Mouse (Mus musculus): ENCODE data around the gene Prkcb. TPM values are rescaled to one million over a fixed set of nuclear protein-coding genes. Genes with fewer than 3 reads are reported as not detected.

Prkcb gene
- polyA plus RNA-seq, 1 experiment from 2014 or later, result 9.9 TPM

- peaks cover 11% of the 10 kb centered on the region; the same call in 1 of the 2 replicates for H3K4me1 ChIP-seq (replicated peaks)
- no peak overlapping the region for H3K27ac ChIP-seq
- DNase-seq (ENCODE audit: low spot score), result no peak
- H3K27me3 ChIP-seq (ENCODE audit: insufficient read depth, poor library complexity, severe bottlenecking), result no peaks in the 10 kb centered on the region
- 90% methylated on average over 12 of the region's 12 CpGs for WGBS
- no peak overlapping the region for H3K4me3 ChIP-seq
- H3K36me3 ChIP-seq, result no peaks in the 10 kb centered on the region
- H3K9me3 ChIP-seq, result no peaks in the 10 kb centered on the region
Measured at GRCm38 (mm10) chr7:122313690-122314477, 25.3 kb downstream of the Prkcb start.

DNA sequence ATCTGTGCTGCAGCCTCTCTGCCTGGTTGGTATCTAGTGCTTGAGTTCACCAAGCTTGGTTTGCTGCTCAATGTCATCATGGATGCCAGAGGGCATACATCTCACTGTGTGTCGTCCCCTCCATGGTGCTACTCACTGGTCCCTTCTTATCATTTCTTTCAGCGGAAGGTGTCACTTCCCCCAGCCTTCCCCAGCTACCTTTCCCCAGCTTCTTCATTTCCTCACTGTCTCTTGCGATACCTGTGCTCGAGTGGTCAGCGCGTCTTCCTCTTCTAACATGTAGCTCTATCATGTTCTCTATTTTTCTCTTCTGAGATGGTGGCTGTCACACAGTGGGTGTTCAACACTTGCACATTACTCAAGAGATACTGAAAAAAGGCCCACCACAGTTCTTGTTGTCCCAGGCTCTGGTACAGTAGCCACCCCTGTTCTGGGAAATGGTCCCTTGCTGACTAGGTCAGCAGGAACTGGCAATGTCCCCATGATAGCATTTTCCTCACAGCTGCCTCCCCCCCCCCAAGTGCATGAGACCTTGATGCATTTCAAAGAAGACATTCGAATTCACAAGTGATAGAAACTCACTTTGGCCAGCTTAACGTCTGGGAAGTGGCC is 27.3 kb downstream of the Prkcb start:
- Histone ChIP-seq H3K27ac (no peak overlapping the region), H3K4me3 (no peak overlapping the region), H3K9me3 (no peaks in the 10 kb centered on the region), H3K36me3 (no peaks in the 10 kb centered on the region), H3K27me3 (ENCODE audit: insufficient read depth, poor library complexity, severe bottlenecking) (no peaks in the 10 kb centered on the region), H3K4me1 (replicated peaks) (peaks cover 11% of the 10 kb centered on the region; the same call in 1 of the 2 replicates)
- no peak for DNase-seq (ENCODE audit: low spot score)
- 89% methylated on average over 8 of the region's 8 CpGs for WGBS

DNA sequence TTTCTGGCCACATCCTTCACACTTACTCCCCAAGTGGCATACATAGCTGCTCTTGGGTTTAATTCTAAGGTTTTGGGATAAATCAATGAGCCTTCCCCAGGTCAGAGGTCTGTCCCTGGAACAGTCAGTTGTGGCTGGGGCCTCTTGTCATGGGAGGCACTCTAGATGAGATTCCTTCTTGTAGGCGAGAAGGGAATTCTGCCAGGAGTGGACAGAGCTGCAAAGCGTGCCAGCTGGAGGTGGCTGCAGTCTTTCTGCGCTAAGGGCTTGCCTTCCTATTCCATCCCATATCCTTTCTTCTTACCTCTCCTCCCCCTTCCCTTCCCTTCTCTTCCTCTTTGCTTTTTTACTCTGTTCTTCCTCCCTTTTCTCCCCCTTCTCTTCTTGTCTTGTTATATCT is 28.1 kb downstream of the Prkcb start:
- H3K27ac ChIP-seq, result no peak overlapping the region
- H3K9me3 ChIP-seq, result 0 out of 2 replicates have a peak, but pooled peaks cover 3% of the 10 kb centered on the region
- peaks cover 11% of the 10 kb centered on the region; the same call in 1 of the 2 replicates for H3K4me1 ChIP-seq (replicated peaks)
- WGBS, result 79% methylated on average over 3 of the region's 3 CpGs
- H3K36me3 ChIP-seq, result no peaks in the 10 kb centered on the region
- no peak for DNase-seq (ENCODE audit: low spot score)
- H3K27me3 ChIP-seq (ENCODE audit: insufficient read depth, poor library complexity, severe bottlenecking), result no peaks in the 10 kb centered on the region
- no peak overlapping the region for H3K4me3 ChIP-seq

- Histone ChIP-seq H3K36me3 (no peaks in the 10 kb centered on the region), H3K9me3 (0 out of 2 replicates have a peak, but pooled peaks cover 3% of the 10 kb centered on the region), H3K4me3 (no peak overlapping the region), H3K27me3 (ENCODE audit: insufficient read depth, poor library complexity, severe bottlenecking) (no peaks in the 10 kb centered on the region), H3K4me1 (replicated peaks) (peaks cover 5% of the 10 kb centered on the region; the same call in 1 of the 2 replicates), H3K27ac (no peak overlapping the region)
- no peak for DNase-seq (ENCODE audit: low spot score)
Measured at GRCm38 (mm10) chr7:122317485-122317884, 28.9 kb downstream of the Prkcb start.

GRCm38 (mm10) chr7:122319566-122319965 is 31.0 kb downstream of the Prkcb start:
- no peaks in the 10 kb centered on the region for H3K36me3 ChIP-seq
- H3K9me3 ChIP-seq, result 0 out of 2 replicates have a peak, but pooled peaks cover 3% of the 10 kb centered on the region
- no peak for DNase-seq (ENCODE audit: low spot score)
- no peak overlapping the region for H3K4me3 ChIP-seq
- no peak overlapping the region for H3K27ac ChIP-seq
- H3K4me1 ChIP-seq (replicated peaks), result no peaks in the 10 kb centered on the region
- H3K27me3 ChIP-seq (ENCODE audit: insufficient read depth, poor library complexity, severe bottlenecking), result no peaks in the 10 kb centered on the region
- whole genome bisulfite sequencing, result 88% methylated on average over 9 of the region's 9 CpGs

DNA sequence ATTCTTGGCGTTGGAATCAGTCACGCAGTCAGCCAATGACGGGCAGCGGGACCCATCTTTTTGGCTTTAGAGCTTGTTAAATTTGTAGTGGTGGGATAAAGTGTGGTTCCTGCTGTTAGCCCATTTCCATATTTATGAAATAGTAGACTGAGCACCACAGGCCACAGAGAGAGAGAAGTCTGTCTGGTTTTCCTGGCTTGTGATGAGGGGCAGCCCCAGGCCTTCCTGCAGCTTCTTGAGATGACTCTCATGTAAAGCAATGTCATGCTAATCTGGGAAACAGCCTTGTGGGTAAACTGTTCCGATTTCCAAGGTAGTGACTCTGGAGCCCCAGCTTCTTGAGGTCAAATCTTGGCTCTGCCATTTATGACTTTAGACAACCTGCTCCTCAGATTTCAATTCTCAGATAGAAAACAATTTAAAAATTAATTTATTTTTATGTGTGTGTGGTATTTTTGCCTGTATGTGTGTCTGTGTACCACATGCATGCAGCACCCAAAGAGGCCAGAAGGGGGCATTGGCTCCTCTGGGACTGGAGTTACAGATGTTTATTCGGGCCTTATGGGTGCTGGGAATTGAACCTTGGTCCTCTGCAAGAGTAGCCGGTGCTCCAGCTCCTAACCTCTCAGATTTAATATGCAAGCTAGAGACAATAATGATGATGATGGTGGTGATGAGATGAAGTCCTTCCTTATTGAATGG is 32.4 kb downstream of the Prkcb start:
- WGBS, result 93% methylated on average over 7 of the region's 7 CpGs
- Histone ChIP-seq H3K4me1 (replicated peaks) (no peaks in the 10 kb centered on the region), H3K27me3 (ENCODE audit: insufficient read depth, poor library complexity, severe bottlenecking) (no peaks in the 10 kb centered on the region), H3K9me3 (0 out of 2 replicates have a peak, but pooled peaks cover 3% of the 10 kb centered on the region), H3K27ac (no peak overlapping the region), H3K4me3 (no peak overlapping the region), H3K36me3 (no peaks in the 10 kb centered on the region)
- no peak for DNase-seq (ENCODE audit: low spot score)

DNA sequence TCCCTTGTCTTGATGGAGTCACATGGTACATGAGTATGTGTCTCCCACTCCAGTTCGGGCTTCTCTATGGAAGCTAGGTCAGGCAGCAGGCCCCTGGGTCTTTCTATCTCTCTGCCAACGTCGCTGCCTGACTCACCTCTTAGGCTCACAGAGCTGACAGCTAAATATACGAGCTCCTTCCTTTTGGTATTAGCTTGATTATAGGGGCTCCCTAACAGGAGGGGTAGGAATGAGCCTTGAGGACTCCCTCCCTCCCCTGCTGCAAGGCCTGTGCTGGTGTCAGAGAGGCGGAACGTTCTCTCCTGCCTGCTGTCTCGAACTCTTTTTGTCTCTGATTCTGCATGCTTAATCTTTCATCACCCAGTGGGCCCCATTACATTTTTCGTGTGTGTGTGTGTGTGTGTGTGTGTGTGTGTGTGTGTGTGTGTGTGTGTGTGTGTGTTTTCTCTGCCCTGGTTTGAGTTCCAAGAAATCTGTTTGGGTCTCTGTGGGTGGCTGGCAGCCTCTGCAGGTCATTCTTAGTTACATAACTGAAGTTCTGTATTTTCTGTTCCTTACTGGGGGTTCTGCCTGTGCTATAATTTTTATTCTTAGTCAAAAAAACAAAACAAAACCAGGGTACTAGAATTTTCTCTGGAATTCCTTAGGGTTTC is 33.6 kb downstream of the Prkcb start:
- no peaks in the 10 kb centered on the region for H3K4me1 ChIP-seq (replicated peaks)
- WGBS, result 78% methylated on average over 8 of the region's 8 CpGs
- 0 out of 2 replicates have a peak, but pooled peaks cover 3% of the 10 kb centered on the region for H3K9me3 ChIP-seq
- no peak overlapping the region for H3K27ac ChIP-seq
- no peak for DNase-seq (ENCODE audit: low spot score)
- H3K36me3 ChIP-seq, result no peaks in the 10 kb centered on the region
- no peaks in the 10 kb centered on the region for H3K27me3 ChIP-seq (ENCODE audit: insufficient read depth, poor library complexity, severe bottlenecking)
- no peak overlapping the region for H3K4me3 ChIP-seq

DNA sequence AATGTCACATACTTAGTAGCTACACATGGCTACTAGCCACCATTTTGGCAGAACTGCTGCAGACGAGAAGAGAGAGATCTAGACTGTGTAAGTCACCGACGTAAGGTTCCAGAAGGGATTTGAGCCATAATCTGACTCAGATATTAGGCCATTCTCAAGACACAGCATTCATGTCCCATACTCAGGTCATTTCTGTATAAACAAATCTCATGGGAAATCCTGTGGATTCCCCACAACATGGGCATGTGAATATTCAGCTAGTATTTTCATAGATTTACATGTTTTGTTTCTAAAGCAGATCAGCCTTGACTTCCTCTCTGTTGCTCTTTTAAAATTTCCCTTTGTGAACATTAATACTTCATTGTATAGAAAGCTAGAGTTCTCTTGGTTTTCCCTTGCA is 39.4 kb downstream of the Prkcb start:
- no peaks in the 10 kb centered on the region for H3K27me3 ChIP-seq (ENCODE audit: insufficient read depth, poor library complexity, severe bottlenecking)
- H3K36me3 ChIP-seq, result no peaks in the 10 kb centered on the region
- H3K9me3 ChIP-seq, result no peaks in the 10 kb centered on the region
- WGBS, result 93% methylated on average over 3 of the region's 3 CpGs
- H3K4me1 ChIP-seq (replicated peaks), result no peaks in the 10 kb centered on the region
- no peak overlapping the region for H3K4me3 ChIP-seq
- no peak overlapping the region for H3K27ac ChIP-seq
- no peak for DNase-seq (ENCODE audit: low spot score)

DNA sequence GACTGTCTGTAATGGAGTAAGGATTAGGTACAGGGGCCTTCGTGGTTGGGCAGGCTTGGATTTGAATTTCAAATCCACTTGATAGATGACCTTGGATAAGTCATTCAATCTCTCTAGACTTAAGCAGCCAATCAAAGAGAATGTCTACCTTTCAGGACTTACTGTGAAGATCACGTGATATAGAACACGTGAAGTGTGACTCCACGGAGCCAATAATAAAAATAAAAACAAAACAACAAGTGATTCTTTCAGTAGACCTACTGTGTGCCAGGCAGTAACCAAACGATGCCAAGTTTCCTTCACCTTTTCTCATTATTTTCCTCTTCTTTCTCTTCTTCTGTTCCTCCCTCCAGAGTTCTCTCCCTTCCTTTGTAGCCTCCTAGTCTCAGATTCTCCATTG is 39.9 kb downstream of the Prkcb start:
- DNase-seq (ENCODE audit: low spot score), result no peak
- Histone ChIP-seq H3K27me3 (ENCODE audit: insufficient read depth, poor library complexity, severe bottlenecking) (no peaks in the 10 kb centered on the region), H3K4me1 (replicated peaks) (no peaks in the 10 kb centered on the region), H3K36me3 (no peaks in the 10 kb centered on the region), H3K9me3 (no peaks in the 10 kb centered on the region), H3K4me3 (no peak overlapping the region), H3K27ac (no peak overlapping the region)
- WGBS, result 87% methylated on average over 5 of the region's 5 CpGs

DNA sequence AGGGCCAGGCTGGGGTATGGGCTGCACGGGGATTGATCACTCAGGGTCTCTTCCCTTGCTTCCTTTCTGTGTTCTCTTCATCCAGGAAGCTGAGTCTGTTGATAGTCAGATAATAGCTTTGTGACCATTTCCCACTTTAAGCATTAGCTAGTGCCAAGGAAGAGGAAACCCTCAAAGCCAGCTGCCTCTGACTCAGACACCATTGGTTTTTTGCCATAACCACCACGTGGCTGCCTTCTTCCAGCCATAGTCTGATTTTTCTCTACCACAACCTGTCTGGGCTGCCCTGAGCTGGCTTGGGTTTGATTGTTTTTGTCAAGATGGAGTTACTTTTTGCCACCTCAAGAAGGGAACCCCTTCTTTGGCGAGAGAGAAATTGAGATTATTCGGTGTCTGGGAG is 41.0 kb downstream of the Prkcb start:
- Histone ChIP-seq H3K27me3 (ENCODE audit: insufficient read depth, poor library complexity, severe bottlenecking) (no peaks in the 10 kb centered on the region), H3K4me3 (no peak overlapping the region), H3K4me1 (replicated peaks) (no peaks in the 10 kb centered on the region), H3K27ac (no peak overlapping the region), H3K9me3 (no peaks in the 10 kb centered on the region), H3K36me3 (no peaks in the 10 kb centered on the region)
- DNase-seq (ENCODE audit: low spot score), result no peak
- 83% methylated on average over 4 of the region's 4 CpGs for WGBS

DNA sequence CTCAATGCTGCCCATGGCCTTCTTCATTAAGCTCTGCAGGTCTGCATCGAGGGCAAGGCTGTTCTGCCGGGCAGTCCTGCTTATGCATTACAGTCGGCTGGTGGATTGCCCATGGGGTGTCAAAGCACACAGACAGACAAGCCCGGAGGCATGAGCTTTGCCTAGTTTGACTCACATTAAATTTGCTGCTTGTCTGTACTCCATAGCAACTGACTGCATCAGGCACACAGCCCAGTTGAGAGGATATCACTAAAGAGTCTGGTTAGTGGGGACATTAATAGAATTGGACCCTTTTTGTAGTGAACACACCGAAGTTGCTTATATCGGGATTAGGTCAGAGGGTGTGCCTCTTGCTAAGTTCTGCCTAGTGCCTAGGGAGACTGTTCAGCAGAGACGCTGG is 45.1 kb downstream of the Prkcb start:
- H3K36me3 ChIP-seq, result no peaks in the 10 kb centered on the region
- H3K4me1 ChIP-seq (replicated peaks), result no peaks in the 10 kb centered on the region
- DNase-seq (ENCODE audit: low spot score), result no peak
- H3K9me3 ChIP-seq, result no peaks in the 10 kb centered on the region
- WGBS, result 87% methylated on average over 7 of the region's 7 CpGs
- no peaks in the 10 kb centered on the region for H3K27me3 ChIP-seq (ENCODE audit: insufficient read depth, poor library complexity, severe bottlenecking)
- H3K27ac ChIP-seq, result no peak overlapping the region
- H3K4me3 ChIP-seq, result no peak overlapping the region

DNA sequence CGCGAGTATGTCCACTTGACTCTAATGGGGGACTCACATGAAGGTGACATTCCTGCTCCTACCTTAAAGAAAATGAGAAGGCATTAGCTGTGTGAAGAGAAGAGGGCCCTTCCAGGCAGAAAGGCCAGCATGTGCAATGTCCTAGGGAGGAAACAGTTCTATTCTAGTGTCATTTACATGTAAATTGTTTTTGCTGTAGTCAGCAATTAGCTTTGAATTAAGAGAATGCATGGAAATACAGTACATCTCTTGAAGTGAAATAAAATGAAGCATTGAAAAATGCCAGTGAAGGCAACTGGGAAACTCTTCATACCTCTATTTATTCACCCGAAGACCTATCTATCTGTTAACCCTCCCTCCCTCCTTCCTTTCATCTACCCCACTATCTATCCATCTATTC is 48.8 kb downstream of the Prkcb start:
- Histone ChIP-seq H3K4me1 (replicated peaks) (no peaks in the 10 kb centered on the region), H3K9me3 (no peaks in the 10 kb centered on the region), H3K27me3 (ENCODE audit: insufficient read depth, poor library complexity, severe bottlenecking) (no peaks in the 10 kb centered on the region), H3K4me3 (no peak overlapping the region), H3K36me3 (no peaks in the 10 kb centered on the region), H3K27ac (no peak overlapping the region)
- WGBS, result 93% methylated on average over 3 of the region's 3 CpGs
- DNase-seq (ENCODE audit: low spot score), result no peak

Data from hindbrain, embryonic 10.5 days (tissue).